Mouse (Mus musculus): ENCODE data around the gene Sema6d.

GRCm38 (mm10) chr2:124637080-124637479 lies 547.3 kb downstream of the Sema6d start:
- TF ChIP-seq POLR2A (IDR thresholded peaks at IDR 0.05; ENCODE audit: borderline replicate concordance, control insufficient read depth, low read depth, low read length) = no peak
- no peak for TF ChIP-seq CTCF (IDR thresholded peaks at IDR 0.05; ENCODE audit: control insufficient read depth, insufficient read depth, low read length)
